Mouse (Mus musculus) MEL (cell line): Measurements from ENCODE around the gene Plxnb1.

Experiments used
- MXI1 ChIP-seq: IDR thresholded peaks from 2 replicates; pipeline ENCODE4 v1.6.1; 2011; ENCODE audit warnings: mild to moderate bottlenecking, low read depth, low read length, improper control_type of control experiment
- SIN3A ChIP-seq: IDR thresholded peaks from 2 replicates; pipeline ENCODE4 v1.6.1; 2012; ENCODE audit warnings: low read length, improper control_type of control experiment, inconsistent platforms

- TF ChIP-seq MXI1 (no peak), SIN3A (no peak)
Measured at GRCm38 (mm10) chr9:109046306-109046705, 48.9 kb upstream of the Plxnb1 start.
